Mouse (Mus musculus) lung, embryonic 14.5 days (tissue): ENCODE measurements around the gene Dcst2. TPM values are rescaled to one million over a fixed set of nuclear protein-coding genes. Genes with fewer than 3 reads are reported as not detected.

ENCODE experiments used
- ATAC-seq: fragments of 200-750 bp; cut with Nextera tagmentation; 2 replicates; pipeline ENCODE4 v1.8.0; 2017; ENCODE audit warnings: mild to moderate bottlenecking, moderate TSS enrichment, moderate library complexity; ENCODE audit not compliant: insufficient read depth
- DNase-seq: peaks from one replicate; pipeline ENCODE4 v3.0.0-alpha.2; 2015
- H3K27ac ChIP-seq: fragments of 300-500 bp; sonication (generic); 2 replicates; pipeline ENCODE4 v1.5.1; 2014; ENCODE audit warnings: low read depth, mild to moderate bottlenecking, moderate library complexity
- H3K27me3 ChIP-seq: fragments of 300-500 bp; sonication (generic); 2 replicates; pipeline ENCODE4 v1.6.1; 2014; ENCODE audit warnings: low read length, control low read depth; ENCODE audit not compliant: insufficient read depth
- H3K36me3 ChIP-seq: fragments of 300-500 bp; sonication (generic); 2 replicates; pipeline ENCODE4 v1.6.1; 2014; ENCODE audit warnings: control low read depth; ENCODE audit not compliant: insufficient read depth
- H3K4me1 ChIP-seq: fragments of 300-500 bp; sonication (generic); 2 replicates; pipeline ENCODE4 v1.6.1; 2014; ENCODE audit warnings: antibody characterized with exemption, control low read depth; ENCODE audit not compliant: insufficient read depth
- H3K4me2 ChIP-seq: fragments of 300-500 bp; sonication (generic); 2 replicates; pipeline ENCODE4 v1.6.1; 2014; ENCODE audit warnings: mild to moderate bottlenecking
- H3K4me3 ChIP-seq: fragments of 300-500 bp; sonication (generic); 2 replicates; pipeline ENCODE4 v1.5.1; 2014; ENCODE audit warnings: low read depth, low read length
- H3K9ac ChIP-seq: fragments of 300-500 bp; sonication (generic); 2 replicates; pipeline ENCODE4 v1.6.1; 2014
- H3K9me3 ChIP-seq: fragments of 300-500 bp; sonication (generic); 2 replicates; pipeline ENCODE4 v1.6.1; 2016; ENCODE audit warnings: low read depth, low read length, control low read depth
- CTCF ChIP-seq: IDR thresholded peaks from 2 replicates; pipeline ENCODE4 v1.5.1; 2016; ENCODE audit warnings: antibody characterized with exemption, low read depth
- WGBS: fragments of 180-500 bp; shearing (Covaris S2); extraction: QIAGEN DNeasy Blood & Tissue Kit; methylation state at CpG from one replicate; pipeline ENCODE4 v1.1.7; 2014; 5-methylcytosine and 5-hydroxymethylcytosine counted together
- polyA plus RNA-seq: library from polyadenylated mRNA; unstranded; fragments of >200 nt; fragmentation: Nextera tagmentation; extraction: Ambion mirVana; gene quantifications from 2 replicates; pipeline ENCODE4 v1.2.1, GENCODE M21; 2014

The Dcst2 gene
- polyA plus RNA-seq, 1 experiment from 2014 or later = 0.17 TPM

GRCm38 (mm10) chr3:89359630-89360029 lies 2.1 kb upstream of the Dcst2 start:
- H3K9ac ChIP-seq = no peak overlapping the region
- no peaks in the 10 kb centered on the region for H3K27me3 ChIP-seq
- H3K4me1 ChIP-seq = no peaks in the 10 kb centered on the region
- 51% methylated on average over 6 of the region's 6 CpGs for WGBS
- no peak overlapping the region for H3K27ac ChIP-seq
- TF ChIP-seq CTCF = no peak
- no peak overlapping the region for H3K4me3 ChIP-seq
- H3K4me2 ChIP-seq = no peak overlapping the region
- H3K9me3 ChIP-seq = no peaks in the 10 kb centered on the region
- no peaks in the 10 kb centered on the region for H3K36me3 ChIP-seq
- no peak for ATAC-seq
- no peak for DNase-seq

GRCm38 (mm10) chr3:89360237-89360636 lies 1.5 kb upstream of the Dcst2 start:
- 73% methylated on average over 3 of the region's 3 CpGs for WGBS
- ATAC-seq (no peak), DNase-seq (no peak)
- H3K9me3 ChIP-seq = no peaks in the 10 kb centered on the region
- no peaks in the 10 kb centered on the region for H3K36me3 ChIP-seq
- H3K4me2 ChIP-seq = no peak overlapping the region
- no peak overlapping the region for H3K9ac ChIP-seq
- H3K27ac ChIP-seq = no peak overlapping the region
- H3K27me3 ChIP-seq = no peaks in the 10 kb centered on the region
- TF ChIP-seq CTCF = no peak
- H3K4me3 ChIP-seq = no peak overlapping the region
- H3K4me1 ChIP-seq = no peaks in the 10 kb centered on the region

- no peak for TF ChIP-seq CTCF
- WGBS = 61% methylated on average over 8 of the region's 8 CpGs
- Histone ChIP-seq H3K27me3 (no peaks in the 10 kb centered on the region), H3K9me3 (no peaks in the 10 kb centered on the region), H3K27ac (no peak overlapping the region), H3K36me3 (no peaks in the 10 kb centered on the region), H3K4me1 (no peaks in the 10 kb centered on the region), H3K4me2 (no peak overlapping the region), H3K9ac (no peak overlapping the region), H3K4me3 (no peak overlapping the region)
- ATAC-seq = no peak
- no peak for DNase-seq
Measured at GRCm38 (mm10) chr3:89364631-89365030, 2.9 kb downstream of the Dcst2 start.

- H3K4me3 ChIP-seq = no peak within 1 kb of the TSS
- H3K4me2 ChIP-seq = no peak within 1 kb of the TSS
- WGBS = 92% methylated on average over 11 of the region's 11 CpGs
- no peak for DNase-seq
- no peak within 1 kb of the TSS for H3K9ac ChIP-seq
- no peaks in the 10 kb centered on the region for H3K4me1 ChIP-seq
- no peak for TF ChIP-seq CTCF
- no peaks in the 10 kb centered on the region for H3K27me3 ChIP-seq
- no peaks in the 10 kb centered on the region for H3K36me3 ChIP-seq
- ATAC-seq = no peak
- H3K9me3 ChIP-seq = no peaks in the 10 kb centered on the region
- no peak within 1 kb of the TSS for H3K27ac ChIP-seq
Measured at GRCm38 (mm10) chr3:89365153-89365485, 3.3 kb downstream of the Dcst2 start, which contains the start of gene Dcst1. TSS of gene Dcst1 (minus strand) at chr3:89365253.

- Histone ChIP-seq H3K9ac (no peak overlapping the region), H3K4me2 (no peak overlapping the region), H3K27me3 (no peaks in the 10 kb centered on the region), H3K4me3 (no peak overlapping the region), H3K9me3 (no peaks in the 10 kb centered on the region), H3K4me1 (no peaks in the 10 kb centered on the region), H3K36me3 (no peaks in the 10 kb centered on the region), H3K27ac (no peak overlapping the region)
- ATAC-seq (no peak), DNase-seq (no peak)
- TF ChIP-seq CTCF = no peak
- WGBS = 62% methylated on average over 20 of the region's 20 CpGs
Measured at GRCm38 (mm10) chr3:89365486-89366414, 4.0 kb downstream of the Dcst2 start.

GRCm38 (mm10) chr3:89367338-89367737 lies 5.6 kb downstream of the Dcst2 start:
- H3K4me2 ChIP-seq = no peak overlapping the region
- no peak overlapping the region for H3K9ac ChIP-seq
- H3K9me3 ChIP-seq = no peaks in the 10 kb centered on the region
- 49% methylated on average over 11 of the region's 11 CpGs for WGBS
- TF ChIP-seq CTCF = no peak
- H3K4me3 ChIP-seq = no peak overlapping the region
- no peaks in the 10 kb centered on the region for H3K27me3 ChIP-seq
- H3K27ac ChIP-seq = no peak overlapping the region
- no peaks in the 10 kb centered on the region for H3K4me1 ChIP-seq
- no peak for ATAC-seq
- no peak for DNase-seq
- no peaks in the 10 kb centered on the region for H3K36me3 ChIP-seq

- no peak overlapping the region for H3K4me3 ChIP-seq
- H3K27ac ChIP-seq = no peak overlapping the region
- TF ChIP-seq CTCF = no peak
- WGBS = 25% methylated on average over 5 of the region's 5 CpGs
- H3K4me1 ChIP-seq = no peaks in the 10 kb centered on the region
- no peak overlapping the region for H3K4me2 ChIP-seq
- no peaks in the 10 kb centered on the region for H3K27me3 ChIP-seq
- H3K9ac ChIP-seq = no peak overlapping the region
- H3K36me3 ChIP-seq = no peaks in the 10 kb centered on the region
- no peaks in the 10 kb centered on the region for H3K9me3 ChIP-seq
- DNase-seq = no peak
- ATAC-seq = no peak
Measured at GRCm38 (mm10) chr3:89373581-89374231, 11.9 kb downstream of the Dcst2 start.
